Mouse (Mus musculus) C2C12 (cell line): ENCODE measurements around the gene Katnbl1. TPM values are rescaled to one million over a fixed set of nuclear protein-coding genes. Genes with fewer than 3 reads are reported as not detected.

Experiments
- H3K27me3 ChIP-seq: one replicate; pipeline ENCODE4 v1.6.1; 2011; ENCODE audit not compliant: control insufficient read depth, insufficient read depth, insufficient read length
- H3K36me3 ChIP-seq: one replicate; pipeline ENCODE4 v1.6.1; 2011; ENCODE audit not compliant: control insufficient read depth, insufficient read depth
- H3K4me3 ChIP-seq: one replicate; pipeline ENCODE4 v1.5.1; 2011; ENCODE audit warnings: mild to moderate bottlenecking, control low read depth; ENCODE audit not compliant: poor library complexity, insufficient read depth, severe bottlenecking
- H3K79me2 ChIP-seq: one replicate; pipeline ENCODE4 v1.6.1; 2011; ENCODE audit not compliant: control insufficient read depth, insufficient read depth
- H3K79me3 ChIP-seq: one replicate; pipeline ENCODE4 v1.6.1; 2011; ENCODE audit warnings: low read depth, control low read depth
- H3ac ChIP-seq: one replicate; pipeline ENCODE3; 2011; ENCODE audit warnings: low read depth; ENCODE audit not compliant: control insufficient read depth, insufficient read length
- CEBPB ChIP-seq: IDR thresholded peaks from one replicate; pipeline ENCODE4 v1.6.1; 2011; ENCODE audit warnings: low read depth, mild to moderate bottlenecking, control low read depth, moderate library complexity
- CTCF ChIP-seq: IDR thresholded peaks from one replicate; pipeline ENCODE4 v1.5.1; 2011; ENCODE audit not compliant: control insufficient read depth, insufficient read depth, insufficient read length
- FOSL1 ChIP-seq: IDR thresholded peaks from one replicate; pipeline ENCODE4 v1.8.0; 2011; ENCODE audit warnings: mild to moderate bottlenecking, low read length; ENCODE audit not compliant: poor library complexity, insufficient read depth, severe bottlenecking
- MAX ChIP-seq: IDR thresholded peaks from one replicate; pipeline ENCODE4 v1.6.1; 2011; ENCODE audit warnings: mild to moderate bottlenecking, control low read depth
- MYOD1 ChIP-seq: IDR thresholded peaks from one replicate; pipeline ENCODE4 v1.6.1; 2011; ENCODE audit warnings: low read depth; ENCODE audit not compliant: control insufficient read depth, insufficient read length
- MYOG ChIP-seq: IDR thresholded peaks from one replicate; pipeline ENCODE4 v1.6.1; 2011; ENCODE audit not compliant: control insufficient read depth, insufficient read length; ENCODE audit errors: extremely low read depth
- USF1 ChIP-seq: IDR thresholded peaks from one replicate; pipeline ENCODE4 v1.6.1; 2011; ENCODE audit warnings: low read depth, mild to moderate bottlenecking, control low read depth, moderate library complexity
- polyA plus RNA-seq: library from polyadenylated mRNA; unstranded; fragments of >200 nt; fragmentation: generic; extraction: Trizol; gene quantifications from one replicate; pipeline ENCODE4 v1.2.1, GENCODE M21; 2012; ENCODE audit warnings: missing spikeins

Gene Katnbl1
- polyA plus RNA-seq, 1 experiment, result 13.3 TPM

DNA sequence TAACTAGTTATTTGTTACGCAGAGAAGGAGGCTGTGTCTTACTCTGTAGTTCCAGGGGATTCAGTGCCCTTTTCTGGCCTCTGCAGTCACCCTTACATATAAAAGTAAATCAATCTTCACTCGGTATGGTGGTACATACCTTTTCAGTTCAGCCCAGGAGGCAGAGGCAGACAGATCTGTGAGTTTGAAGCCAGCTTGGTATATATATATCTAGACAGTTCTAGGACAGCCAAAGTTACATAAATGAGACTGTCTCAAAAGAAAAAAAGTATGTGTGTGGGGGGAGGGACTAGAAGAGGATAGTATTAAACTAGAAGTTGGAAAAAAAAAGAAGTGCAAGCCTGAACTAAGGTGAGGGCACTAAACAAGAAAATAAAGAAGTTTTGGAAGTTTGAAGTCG, 30.8 kb upstream of the Katnbl1 start:
- Histone ChIP-seq H3ac (no peak overlapping the region), H3K79me3 (no peaks in the 10 kb centered on the region), H3K4me3 (no peak overlapping the region), H3K36me3 (no peaks in the 10 kb centered on the region), H3K27me3 (no peaks in the 10 kb centered on the region), H3K79me2 (no peaks in the 10 kb centered on the region)
- TF ChIP-seq MAX (no peak), CEBPB (no peak), CTCF (no peak)

DNA sequence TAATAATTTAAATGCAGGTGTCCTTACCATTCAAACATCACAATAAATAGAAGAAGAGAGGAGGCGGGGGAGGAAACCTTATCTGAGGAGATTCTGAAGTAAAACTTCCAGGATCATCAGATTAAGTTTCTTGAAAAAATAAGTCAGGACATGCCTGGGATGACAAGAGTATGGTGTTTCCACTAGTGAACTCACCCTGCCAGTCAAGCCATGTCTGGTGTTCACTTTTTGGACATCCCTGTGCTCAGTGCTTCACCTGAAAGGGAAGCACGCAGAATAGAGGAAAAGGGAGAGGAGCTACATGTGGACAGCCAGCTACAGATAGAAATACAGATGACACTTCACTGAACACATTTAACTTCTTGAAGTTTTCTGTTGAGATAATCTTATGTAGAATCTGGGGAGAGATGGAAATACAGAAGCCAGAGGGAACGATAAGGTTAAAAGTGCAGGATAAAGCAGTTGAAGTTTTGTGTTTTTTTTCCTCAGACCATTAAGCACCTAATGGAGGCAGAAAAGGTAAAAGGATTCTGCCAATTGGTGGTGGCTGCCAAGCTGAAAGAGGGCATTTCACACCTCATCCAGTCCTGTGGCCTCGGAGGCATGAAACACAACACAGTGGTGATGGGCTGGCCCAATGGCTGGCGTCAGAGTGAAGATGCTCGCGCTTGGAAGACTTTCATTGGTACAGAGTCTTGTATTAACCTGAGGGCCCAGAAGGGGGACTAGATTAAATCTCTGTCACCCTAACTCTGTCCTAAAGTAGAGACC, 25.1 kb upstream of the Katnbl1 start:
- H3K4me3 ChIP-seq, result no peak overlapping the region
- no peaks in the 10 kb centered on the region for H3K79me2 ChIP-seq
- no peaks in the 10 kb centered on the region for H3K79me3 ChIP-seq
- no peak overlapping the region for H3ac ChIP-seq
- H3K27me3 ChIP-seq, result no peaks in the 10 kb centered on the region
- TF ChIP-seq MYOG (no peak), MYOD1 (no peak), MAX (no peak), CTCF (no peak), USF1 (no peak), FOSL1 (no peak), CEBPB (no peak)
- peaks cover 11% of the 10 kb centered on the region for H3K36me3 ChIP-seq

DNA sequence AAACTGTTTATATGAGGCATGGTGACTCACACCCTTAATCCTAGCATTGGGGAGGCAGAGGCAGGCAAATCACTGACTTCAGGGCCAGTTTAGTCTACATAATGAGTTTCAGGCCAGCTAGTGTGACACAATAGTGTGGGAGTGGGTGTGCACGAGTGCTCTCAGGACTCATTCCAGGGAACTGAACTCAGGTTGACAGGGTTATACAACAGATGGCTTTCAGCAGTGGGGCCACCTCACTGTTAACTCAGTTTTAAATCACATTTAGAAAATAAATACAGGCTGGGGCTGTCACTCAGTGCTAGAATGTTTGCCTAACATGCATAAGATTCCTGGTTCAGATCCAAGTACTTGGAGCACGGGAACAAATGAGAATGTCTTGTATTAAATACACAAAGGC, 19.4 kb upstream of the Katnbl1 start:
- Histone ChIP-seq H3ac (no peak overlapping the region), H3K27me3 (no peaks in the 10 kb centered on the region), H3K79me2 (peaks cover 4% of the 10 kb centered on the region), H3K4me3 (no peak overlapping the region), H3K36me3 (peaks cover 50% of the 10 kb centered on the region), H3K79me3 (no peaks in the 10 kb centered on the region)
- TF ChIP-seq MAX (no peak), CEBPB (no peak), MYOD1 (peak; percentile 61)

DNA sequence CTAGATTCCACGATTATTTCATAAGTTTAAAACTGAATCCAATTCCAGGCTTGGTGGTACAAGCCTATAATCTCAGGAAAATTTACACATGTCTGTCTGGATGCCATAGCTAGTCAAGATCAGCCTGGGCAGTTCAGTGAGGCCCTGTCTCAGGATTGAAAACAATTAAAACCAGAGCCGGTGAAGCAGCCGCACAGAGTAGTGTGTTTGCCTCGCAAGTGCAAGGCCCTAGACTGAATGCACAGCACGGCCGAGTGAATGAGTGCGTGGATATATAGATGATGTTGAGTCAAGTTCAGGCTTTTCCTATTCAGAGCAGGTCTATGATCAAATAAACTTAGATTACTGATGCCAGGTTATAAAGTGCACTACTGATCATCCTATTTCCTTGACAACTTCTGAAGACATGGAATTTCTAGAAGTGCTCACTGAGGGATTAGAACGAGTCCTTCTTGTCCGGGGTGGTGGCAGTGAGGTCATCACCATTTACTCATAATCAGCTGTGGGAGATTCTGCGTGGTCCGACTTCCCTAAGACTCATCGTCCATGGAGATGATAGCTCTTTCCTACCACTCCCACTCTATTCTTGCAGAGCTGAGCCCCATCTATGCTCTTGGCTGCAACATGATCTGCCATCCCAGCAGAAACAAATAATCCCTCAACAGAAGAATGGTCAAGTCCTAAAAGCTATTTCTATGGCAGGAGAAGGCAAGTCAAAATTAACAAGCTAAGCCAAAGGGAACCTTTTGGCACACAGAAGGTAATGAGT, 18.8 kb upstream of the Katnbl1 start:
- Histone ChIP-seq H3K36me3 (peaks cover 50% of the 10 kb centered on the region), H3ac (no peak overlapping the region), H3K4me3 (no peak overlapping the region), H3K27me3 (no peaks in the 10 kb centered on the region), H3K79me3 (no peaks in the 10 kb centered on the region), H3K79me2 (peaks cover 10% of the 10 kb centered on the region)
- TF ChIP-seq MAX, result no peak
- TF ChIP-seq MYOG, result no peak
- no peak for TF ChIP-seq FOSL1
- TF ChIP-seq MYOD1, result no peak
- no peak for TF ChIP-seq CTCF
- no peak for TF ChIP-seq CEBPB
- TF ChIP-seq USF1, result no peak

DNA sequence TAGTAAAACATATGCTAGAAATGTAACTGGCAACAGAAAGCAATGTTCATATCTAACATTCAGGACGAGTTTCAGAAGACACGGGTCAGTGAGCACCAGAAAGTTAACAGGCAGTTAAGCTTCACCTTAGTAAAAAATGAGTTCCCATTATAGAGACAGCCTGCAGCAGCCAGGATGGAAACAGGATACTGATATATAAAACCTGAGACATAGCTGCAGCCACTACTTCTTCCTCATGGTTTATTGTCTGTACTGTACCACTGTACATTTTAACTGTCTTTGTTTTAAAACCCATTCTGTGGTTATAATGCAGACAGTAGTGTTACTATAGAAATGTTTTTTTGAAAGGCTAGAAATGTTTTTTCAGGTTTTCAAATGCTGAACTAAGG, 18.2 kb upstream of the Katnbl1 start:
- H3K79me3 ChIP-seq, result peaks cover 1% of the 10 kb centered on the region
- H3ac ChIP-seq, result no peak overlapping the region
- no peak overlapping the region for H3K4me3 ChIP-seq
- no peaks in the 10 kb centered on the region for H3K27me3 ChIP-seq
- peaks cover 16% of the 10 kb centered on the region for H3K79me2 ChIP-seq
- no peak for TF ChIP-seq MYOD1
- no peak for TF ChIP-seq USF1
- TF ChIP-seq MAX, result no peak
- TF ChIP-seq MYOG, result no peak
- TF ChIP-seq FOSL1, result no peak
- TF ChIP-seq CTCF, result no peak
- TF ChIP-seq CEBPB, result no peak
- H3K36me3 ChIP-seq, result peaks cover 50% of the 10 kb centered on the region
